Mouse (Mus musculus) olfactory bulb, adult 2 months (tissue): ENCODE results near the gene Mrpl44.

Experiments used
- CTCF ChIP-seq: fragments of 200-500 bp; IDR thresholded peaks from 2 replicates; pipeline ENCODE4 v1.5.1; 2012; ENCODE audit warnings: low read depth, mild to moderate bottlenecking, low read length, moderate library complexity; ENCODE audit not compliant: insufficient read depth
- POLR2A ChIP-seq: fragments of 200-500 bp; IDR thresholded peaks from 2 replicates; pipeline ENCODE4 v1.6.1; 2012; ENCODE audit warnings: mild to moderate bottlenecking, low read depth, low read length, moderate library complexity; ENCODE audit not compliant: insufficient read depth

- TF ChIP-seq CTCF: no peak
- TF ChIP-seq POLR2A: no peak
These were observed 11.8 kb upstream of the Mrpl44 start for GRCm38 (mm10) chr1:79764031-79764430.
